Mouse (Mus musculus) regulatory T cell (primary cell): ENCODE results near the gene Pax5.

Source experiments
- in situ Hi-C: fragments of 300-600 bp; cut with MboI, MseI; formaldehyde crosslinking; loops from one replicate; pipeline ENCODE4 v1.15.1; 2025; ENCODE audit warnings: high pct_unique_total_duplicates

Gene Pax5

DNA sequence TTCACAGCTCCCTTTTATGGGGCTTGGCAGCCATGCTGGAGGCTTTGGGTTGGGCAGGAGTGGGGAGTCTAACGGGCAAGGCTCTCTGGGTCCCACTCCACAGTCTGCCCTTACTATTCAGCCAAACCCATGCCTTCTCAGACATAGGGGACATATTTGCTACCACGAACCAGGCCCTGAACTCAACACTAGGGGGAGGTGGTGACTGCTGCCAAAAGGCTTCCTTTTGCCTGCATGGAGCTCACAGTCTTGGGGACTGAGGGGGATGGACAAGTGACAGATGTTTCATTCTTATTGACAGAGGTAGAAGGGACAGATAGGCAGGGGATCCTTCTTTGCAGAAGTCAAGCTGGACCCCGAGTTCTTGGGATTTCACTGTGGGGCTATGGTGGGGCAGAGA, 42.1 kb downstream of the Pax5 start:
- in situ Hi-C loops = loop anchor here (5.0 kb wide), 1 partner anchor 96 kb away; no protein-coding TSS in a partner anchor

DNA sequence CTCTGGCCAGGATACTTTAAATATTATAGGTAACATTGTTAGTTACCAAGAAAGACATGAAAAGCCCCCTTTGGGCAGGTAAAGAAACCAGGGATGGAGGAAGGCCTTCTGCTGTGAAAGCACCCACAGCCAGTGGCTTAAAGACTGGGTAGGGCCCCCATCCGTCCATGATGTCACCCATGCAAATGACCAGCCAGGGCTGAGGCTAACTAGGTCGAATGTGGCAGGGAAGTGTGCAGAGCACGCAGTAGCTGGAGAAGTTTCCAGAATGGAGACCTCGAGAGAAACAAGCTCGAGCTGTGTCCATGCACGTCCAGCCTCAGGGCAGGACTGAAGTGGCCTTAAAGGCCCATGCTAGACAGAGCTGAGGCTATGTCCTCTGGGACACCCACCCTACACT, 42.9 kb downstream of the Pax5 start:
- in situ Hi-C loops = loop anchor here (5.0 kb wide), 1 partner anchor 95 kb away; no protein-coding TSS in a partner anchor

GRCm38 (mm10) chr4:44664767-44665056, 45.6 kb downstream of the Pax5 start:
- in situ Hi-C loops = loop anchor here (5.0 kb wide), 1 partner anchor 92 kb away; no protein-coding TSS in a partner anchor

DNA sequence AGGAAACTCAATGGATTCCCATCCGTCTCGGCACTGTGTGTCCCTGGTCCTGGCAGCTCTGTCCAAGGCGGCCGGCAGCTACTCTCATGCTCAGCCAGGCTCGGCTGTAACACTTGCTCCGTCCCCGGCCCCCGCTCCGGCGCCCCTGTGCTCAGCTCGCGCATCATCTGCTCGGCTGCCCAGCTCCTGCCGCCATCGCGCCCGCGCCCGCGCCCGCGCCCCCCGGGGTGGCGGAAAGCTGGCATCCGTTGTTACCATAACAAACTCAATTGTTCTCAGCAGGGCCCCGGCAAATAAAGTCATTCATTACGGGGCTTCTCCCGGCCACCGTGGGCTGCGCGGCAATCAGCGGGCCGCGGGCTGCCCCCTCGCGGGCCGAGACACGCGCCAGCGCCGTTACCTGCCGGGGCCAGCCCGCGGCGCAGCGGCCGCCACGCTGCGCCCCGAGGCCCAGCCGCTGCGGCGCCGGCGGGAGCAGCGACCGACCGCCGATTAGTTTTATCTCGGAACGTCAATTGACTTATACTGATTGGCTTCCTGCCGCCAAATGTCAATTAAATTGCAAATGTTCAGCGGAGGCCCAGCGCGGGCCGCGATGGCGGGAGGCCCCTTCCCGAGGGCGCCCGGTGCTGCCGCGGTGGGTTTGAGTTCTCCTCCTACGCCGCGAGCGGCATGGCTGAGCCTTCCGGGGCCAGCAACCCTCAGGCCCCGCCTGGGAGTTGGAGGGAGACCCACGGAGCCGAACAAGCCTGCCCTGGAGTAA, 46.1 kb downstream of the Pax5 start:
- in situ Hi-C loops = no loop called here

GRCm38 (mm10) chr4:44663489-44663888, 46.8 kb downstream of the Pax5 start:
- in situ Hi-C loops = no loop called here

DNA sequence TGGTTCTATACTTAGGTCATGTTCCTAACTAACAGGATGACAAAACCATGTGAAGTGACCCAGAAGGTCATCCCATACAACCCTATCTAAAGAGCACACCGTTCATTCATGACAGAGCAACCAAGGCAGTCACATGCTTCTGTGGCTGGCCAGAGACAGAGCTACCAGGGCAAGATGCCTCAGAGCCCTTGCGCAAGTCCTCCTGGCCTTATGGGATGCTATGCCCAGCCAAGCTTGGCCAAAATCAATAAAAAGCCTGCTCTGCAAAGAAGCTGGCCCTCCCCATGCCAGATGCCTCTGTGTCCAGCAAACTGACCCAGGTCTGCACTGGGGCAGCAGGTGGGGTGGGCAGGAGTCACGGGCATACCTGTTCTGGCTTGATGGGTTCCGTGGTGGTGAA, 65.1 kb downstream of the Pax5 start:
- in situ Hi-C loops = no loop called here

DNA sequence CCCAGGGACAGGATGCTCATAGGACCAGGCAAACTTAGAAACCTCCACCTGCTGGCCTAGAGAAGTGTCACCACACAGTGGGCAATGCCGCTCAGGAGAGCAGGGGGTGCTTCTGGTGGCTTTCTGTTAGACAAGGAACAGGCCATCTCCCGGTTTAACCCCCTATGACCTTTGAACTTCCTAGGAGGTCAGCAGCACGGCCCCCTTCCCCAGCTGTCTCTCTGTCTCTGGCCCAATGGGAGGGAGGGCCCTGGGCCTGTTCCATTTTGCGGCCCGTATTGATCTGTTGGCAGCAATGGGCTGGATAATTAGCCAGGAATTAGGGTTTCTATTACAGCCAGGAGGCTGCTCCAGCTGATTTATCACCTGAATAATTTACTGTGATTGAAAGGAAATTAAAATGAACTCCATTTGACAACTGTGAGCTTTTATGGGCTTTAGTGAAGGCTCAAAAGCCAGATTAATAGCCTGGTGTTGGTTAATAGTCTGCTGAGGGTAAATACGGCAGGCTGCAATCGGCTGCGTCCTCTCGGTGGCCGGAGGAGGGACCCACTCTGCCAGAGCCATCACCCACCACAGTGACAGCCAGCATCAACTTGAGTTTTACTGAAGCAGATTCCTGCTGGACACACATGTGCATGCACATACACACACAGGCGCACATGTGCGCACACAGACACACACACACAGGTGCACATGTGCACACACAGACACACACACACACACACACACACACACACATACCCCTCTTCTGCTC, 68.3 kb downstream of the Pax5 start:
- in situ Hi-C loops = no loop called here

DNA sequence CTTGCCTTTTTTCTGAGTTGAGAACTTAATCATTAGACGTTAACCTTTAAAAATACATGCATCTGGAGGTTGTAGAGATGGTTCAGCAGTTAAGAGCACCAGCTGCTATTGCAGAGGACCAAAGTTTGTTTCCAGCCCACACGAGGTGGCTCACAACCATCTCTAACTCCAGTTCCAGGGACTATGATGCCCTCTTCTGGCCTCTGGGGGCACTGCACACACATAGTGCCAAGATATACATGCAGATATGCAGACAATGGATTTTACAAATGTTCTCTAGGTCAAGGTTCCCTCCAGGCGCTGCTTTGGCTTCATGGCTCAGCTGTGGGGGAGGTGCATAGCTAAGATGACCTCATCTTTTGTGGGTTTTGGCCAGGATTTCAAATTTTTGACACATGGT, 74.7 kb downstream of the Pax5 start:
- in situ Hi-C loops = no loop called here

GRCm38 (mm10) chr4:44633694-44634524, 76.4 kb downstream of the Pax5 start:
- in situ Hi-C loops = no loop called here

- in situ Hi-C loops = no loop called here
Measured at GRCm38 (mm10) chr4:44630059-44630458, 80.2 kb downstream of the Pax5 start.

DNA sequence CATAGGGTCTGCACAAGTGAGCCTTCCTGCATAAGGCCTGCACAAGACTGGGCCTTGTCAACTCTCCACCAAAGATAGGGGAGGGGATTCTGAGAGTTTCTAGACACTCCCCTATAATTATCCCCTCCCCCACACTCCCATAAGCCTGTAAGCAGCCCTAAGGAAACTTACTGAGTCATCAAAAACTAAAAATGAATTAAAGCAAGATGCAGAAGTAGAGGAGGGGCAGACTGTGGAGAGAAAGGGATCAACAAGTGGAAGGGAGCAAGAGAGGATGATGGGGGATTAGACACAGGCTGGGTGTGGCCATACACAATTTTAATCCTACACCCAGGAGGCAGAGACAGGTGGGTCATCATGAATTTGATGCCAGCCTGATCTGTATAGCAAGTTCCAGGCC, 82.4 kb downstream of the Pax5 start:
- in situ Hi-C loops = no loop called here

DNA sequence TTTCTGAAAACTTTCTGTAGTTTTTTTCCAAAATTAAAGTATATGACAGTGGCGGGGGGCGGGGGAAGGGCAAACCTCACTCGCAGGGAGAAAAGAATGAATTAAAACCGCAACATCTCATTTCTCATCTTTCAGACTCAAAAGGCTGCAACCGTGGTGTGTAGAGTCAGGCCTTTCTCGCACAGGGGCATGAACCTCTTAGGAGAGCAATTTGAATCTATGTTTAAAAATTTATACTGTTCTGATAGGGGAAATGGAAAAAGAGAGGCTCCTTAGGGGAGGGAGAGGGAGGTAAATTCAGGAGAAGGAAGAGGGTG, 85.2 kb downstream of the Pax5 start:
- in situ Hi-C loops = no loop called here

GRCm38 (mm10) chr4:44624232-44625107, 85.8 kb downstream of the Pax5 start:
- in situ Hi-C loops = no loop called here

GRCm38 (mm10) chr4:44623435-44623727, 86.9 kb downstream of the Pax5 start:
- in situ Hi-C loops = no loop called here

GRCm38 (mm10) chr4:44622682-44623434, 87.4 kb downstream of the Pax5 start:
- in situ Hi-C loops = no loop called here

- in situ Hi-C loops = no loop called here
Measured at GRCm38 (mm10) chr4:44620241-44620640, 90.0 kb downstream of the Pax5 start.

GRCm38 (mm10) chr4:44614066-44614667, 96.1 kb downstream of the Pax5 start:
- in situ Hi-C loops = no loop called here

- in situ Hi-C loops = no loop called here
Measured at GRCm38 (mm10) chr4:44612392-44612791, 97.9 kb downstream of the Pax5 start.

GRCm38 (mm10) chr4:44605453-44605852, 104.8 kb downstream of the Pax5 start:
- in situ Hi-C loops = no loop called here

- in situ Hi-C loops = no loop called here
Measured at GRCm38 (mm10) chr4:44602257-44602801, 108.0 kb downstream of the Pax5 start.
